Mouse (Mus musculus) heart, postnatal 0 days (tissue): ENCODE data around the gene Cmpk1. TPM values are rescaled to one million over a fixed set of nuclear protein-coding genes. Genes with fewer than 3 reads are reported as not detected.
A peak's percentile ranks its signal among the peaks of the same experiment; 100 is the strongest.

ENCODE experiments used
- ATAC-seq: fragments of 200-750 bp; cut with Nextera tagmentation; 2 replicates; pipeline ENCODE4 v1.8.0; 2017; ENCODE audit warnings: low read depth, moderate number of reproducible peaks, moderate library complexity; ENCODE audit not compliant: insufficient read depth
- DNase-seq: peaks from one replicate; pipeline ENCODE4 v3.0.0-alpha.2; 2016; ENCODE audit warnings: low spot score
- H3K27ac ChIP-seq: fragments of 300-500 bp; sonication (generic); 2 replicates; pipeline ENCODE4 v1.5.1; 2014; ENCODE audit warnings: low read depth, mild to moderate bottlenecking
- H3K27me3 ChIP-seq: fragments of 300-500 bp; sonication (generic); 2 replicates; pipeline ENCODE4 v1.6.1; 2014; ENCODE audit warnings: low read length, mixed read lengths; ENCODE audit not compliant: control insufficient read depth, insufficient read depth
- H3K36me3 ChIP-seq: fragments of 300-500 bp; sonication (generic); replicated peaks from 2 replicates; pipeline ENCODE4 v1.6.1; 2014; ENCODE audit warnings: low read length, mixed read lengths; ENCODE audit not compliant: control insufficient read depth, insufficient read depth
- H3K4me1 ChIP-seq: fragments of 300-500 bp; sonication (generic); 2 replicates; pipeline ENCODE4 v1.6.1; 2014; ENCODE audit warnings: antibody characterized with exemption; ENCODE audit not compliant: control insufficient read depth, insufficient read depth
- H3K4me2 ChIP-seq: fragments of 300-500 bp; sonication (generic); 2 replicates; pipeline ENCODE4 v1.6.1; 2014; ENCODE audit warnings: low read depth, mild to moderate bottlenecking, low read length, moderate library complexity
- H3K4me3 ChIP-seq: fragments of 300-500 bp; sonication (generic); 2 replicates; pipeline ENCODE4 v1.5.1; 2014; ENCODE audit warnings: low read depth, low read length
- H3K9ac ChIP-seq: fragments of 300-500 bp; sonication (generic); replicated peaks from 2 replicates; pipeline ENCODE4 v1.6.1; 2014; ENCODE audit warnings: low read depth, low read length, mixed read lengths
- H3K9me3 ChIP-seq: fragments of 300-500 bp; sonication (generic); replicated peaks from 2 replicates; pipeline ENCODE4 v1.6.1; 2016; ENCODE audit warnings: low read length; ENCODE audit not compliant: control insufficient read depth
- CTCF ChIP-seq: IDR thresholded peaks from 2 replicates; pipeline ENCODE4 v1.5.1; 2016; ENCODE audit warnings: antibody characterized with exemption, control low read depth, low read depth
- EP300 ChIP-seq: IDR thresholded peaks from 2 replicates; pipeline ENCODE4 v1.6.1; 2016; ENCODE audit warnings: antibody characterized with exemption, low read depth
- WGBS: fragments of 180-500 bp; shearing (Covaris S2); extraction: QIAGEN DNeasy Blood & Tissue Kit; methylation state at CpG from one replicate; pipeline ENCODE4 v1.1.7; 2014; 5-methylcytosine and 5-hydroxymethylcytosine counted together
- polyA plus RNA-seq: library from polyadenylated mRNA; unstranded; fragments of >200 nt; fragmentation: Nextera tagmentation; extraction: Ambion mirVana; gene quantifications from 2 replicates; pipeline ENCODE4 v1.2.1, GENCODE M21; 2015
- total RNA-seq: library from RNA; depleted of rRNA; stranded (reverse); fragments of >200 nt; gene quantifications from 2 replicates; pipeline ENCODE4 v1.2.3, GENCODE M21; 2014; ENCODE audit warnings: low replicate concordance; rRNA removed

The Cmpk1 gene
- total and polyA plus RNA-seq, 2 experiments from 2014 or later: 27.4 to 54.9 TPM

DNA sequence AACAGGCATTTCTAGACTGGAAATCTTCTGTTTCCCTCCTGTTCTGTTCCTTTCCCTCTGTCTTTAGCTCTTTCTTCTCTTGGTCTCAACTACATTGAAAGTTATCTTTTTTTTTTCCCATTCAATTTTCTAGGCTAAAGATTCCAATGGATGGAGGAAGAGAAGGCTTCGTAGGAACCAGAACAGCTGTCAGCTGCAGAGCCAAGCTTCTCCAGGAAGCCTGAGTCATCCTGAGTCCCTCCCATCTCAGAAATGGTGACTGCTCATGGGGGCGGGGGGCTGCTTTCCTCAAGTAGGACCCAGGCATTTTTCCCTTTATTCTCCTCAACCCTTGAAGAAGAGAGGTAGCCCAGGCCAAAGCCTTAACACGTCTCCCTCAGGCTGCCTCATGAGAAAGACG lies 71.0 kb downstream of the Cmpk1 start:
- Histone ChIP-seq H3K9ac (no peak overlapping the region), H3K36me3 (no peaks in the 10 kb centered on the region), H3K27me3 (peaks cover 70% of the 10 kb centered on the region), H3K4me1 (no peaks in the 10 kb centered on the region), H3K9me3 (no peaks in the 10 kb centered on the region), H3K4me2 (no peak overlapping the region), H3K27ac (no peak overlapping the region), H3K4me3 (no peak overlapping the region)
- no peak for DNase-seq
- TF ChIP-seq EP300 (no peak), CTCF (no peak)
- 36% methylated on average over 4 of the region's 4 CpGs for WGBS
- ATAC-seq: no peak

DNA sequence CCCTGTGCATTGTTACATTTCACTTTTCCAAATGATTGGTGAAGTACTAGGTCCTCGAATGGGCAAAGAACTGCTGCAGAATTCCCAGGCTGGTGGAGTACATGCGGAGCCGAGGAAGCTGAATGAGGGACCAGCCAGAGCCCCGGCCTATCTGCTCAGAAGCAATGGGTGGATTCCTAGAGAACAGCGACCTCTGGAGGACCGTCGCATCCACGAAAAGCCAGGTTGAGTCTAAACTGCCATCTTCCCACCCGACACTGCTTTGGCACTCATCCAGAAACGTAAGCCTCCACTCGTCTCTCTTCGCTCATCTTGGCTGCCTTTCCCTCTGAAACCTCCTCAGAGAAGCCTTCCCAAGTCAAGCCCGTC lies 73.5 kb downstream of the Cmpk1 start:
- Histone ChIP-seq H3K27ac (no peak overlapping the region), H3K4me2 (no peak overlapping the region), H3K36me3 (no peaks in the 10 kb centered on the region), H3K4me3 (no peak overlapping the region), H3K27me3 (peaks cover 82% of the 10 kb centered on the region), H3K9me3 (no peaks in the 10 kb centered on the region), H3K4me1 (no peaks in the 10 kb centered on the region), H3K9ac (no peak overlapping the region)
- 7% methylated on average over 13 of the region's 13 CpGs for WGBS
- DNase-seq (no peak), ATAC-seq (no peak)
- no peak for TF ChIP-seq EP300
- peak; percentile 40 for TF ChIP-seq CTCF

DNA sequence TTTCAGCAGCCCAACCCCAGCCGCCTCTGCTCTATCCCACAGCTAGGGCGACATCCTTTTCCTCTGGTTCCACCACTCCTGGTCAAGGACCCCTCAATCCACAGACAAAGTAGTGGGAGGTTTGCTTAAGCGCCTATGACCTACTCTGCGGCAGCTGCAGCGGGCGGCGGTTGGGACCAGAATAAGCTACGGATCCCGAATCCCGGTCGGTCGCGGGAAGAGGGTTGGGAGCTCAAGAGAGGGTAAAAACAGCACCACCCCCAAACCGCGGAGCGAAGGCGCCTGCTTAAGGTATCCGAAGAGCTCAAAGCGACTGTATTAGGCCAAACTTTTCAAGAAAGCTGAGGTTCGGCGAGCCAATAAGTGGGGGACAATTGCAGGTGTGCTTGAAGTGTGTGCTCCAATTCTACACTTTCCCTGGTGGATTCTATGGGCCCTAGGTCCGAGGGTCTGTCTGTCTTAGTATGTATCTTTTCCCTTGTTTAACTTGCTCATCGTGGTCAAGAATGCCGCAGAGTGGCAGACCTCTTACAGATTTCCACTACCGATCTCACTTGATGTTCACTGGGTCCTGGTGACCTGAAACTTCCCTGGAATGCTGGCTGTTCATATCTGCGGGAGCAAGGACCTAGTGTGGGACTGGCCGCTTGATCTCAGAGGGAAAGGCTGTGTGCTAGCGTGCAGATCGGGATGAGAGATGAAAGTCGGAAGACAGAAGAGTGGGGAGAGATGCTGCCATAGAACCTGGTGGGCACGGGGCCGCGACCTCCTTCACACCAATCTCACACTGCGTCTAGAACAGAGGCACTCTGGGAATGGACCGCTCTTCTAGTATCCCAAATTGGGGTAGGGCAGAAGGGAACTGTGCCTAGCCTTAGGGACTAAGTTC lies 74.1 kb downstream of the Cmpk1 start:
- Histone ChIP-seq H3K4me2 (no peak overlapping the region), H3K36me3 (no peaks in the 10 kb centered on the region)

DNA sequence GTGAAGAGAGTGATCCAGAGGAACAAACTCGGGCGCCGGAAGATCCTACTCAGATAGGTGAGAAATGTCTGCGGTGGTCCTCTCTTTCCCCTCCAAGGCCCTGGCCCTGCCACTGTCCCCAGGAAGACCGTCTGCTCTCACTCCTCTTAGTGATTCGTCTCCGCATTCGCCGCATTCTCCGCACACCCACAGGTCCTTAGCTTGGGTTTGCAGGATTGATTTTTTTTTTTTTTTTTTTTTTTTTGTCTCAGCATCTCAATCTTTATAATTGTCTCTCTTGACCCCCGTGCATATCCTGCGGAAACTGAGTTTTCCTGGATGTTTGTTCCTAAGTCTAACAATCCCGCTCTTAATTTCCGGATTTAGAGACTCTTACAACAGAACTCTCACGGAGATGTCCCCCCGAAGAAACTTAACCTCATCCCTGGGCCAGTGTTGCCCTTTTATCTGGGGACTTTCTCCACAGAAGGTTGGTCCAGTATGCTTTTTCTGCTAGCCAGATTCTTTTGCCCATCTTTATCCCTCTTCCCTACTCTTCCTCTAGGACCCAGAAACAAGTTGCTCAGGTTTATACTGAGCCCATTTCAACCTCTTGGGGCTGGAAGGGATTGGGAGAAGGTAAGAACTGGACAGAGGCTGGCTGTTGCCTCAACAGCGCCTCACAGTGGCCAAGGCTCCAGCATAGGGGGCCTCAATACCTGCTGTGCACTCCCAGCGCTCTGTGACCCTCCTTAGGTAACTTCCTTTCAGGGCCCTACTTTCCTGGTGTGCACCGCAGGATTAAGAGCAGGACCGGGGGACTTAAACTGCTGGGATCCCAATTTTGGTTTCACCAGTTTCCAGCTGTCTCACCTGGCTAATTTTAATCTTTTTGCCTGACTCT lies 77.2 kb downstream of the Cmpk1 start:
- Histone ChIP-seq H3K9me3 (peaks cover 4% of the 10 kb centered on the region; the same call in 1 of the 2 replicates), H3K4me2 (peak overlapping the region; percentile 89), H3K4me1 (no peaks in the 10 kb centered on the region), H3K9ac (0 out of 2 replicates have a peak overlapping the region, but pooled peaks have one; percentile 24), H3K4me3 (peak overlapping the region; percentile 65), H3K27me3 (peaks cover 97% of the 10 kb centered on the region), H3K27ac (no peak overlapping the region), H3K36me3 (no peaks in the 10 kb centered on the region)
- ATAC-seq (no peak), DNase-seq (no peak)
- TF ChIP-seq EP300: no peak
- TF ChIP-seq CTCF: peak; percentile 50
- WGBS: 4% methylated on average over 20 of the region's 20 CpGs

More for the DNA sequence above, 74.1 kb downstream of the Cmpk1 start:
- DNase-seq (no peak), ATAC-seq (no peak)
- H3K4me1 ChIP-seq: no peaks in the 10 kb centered on the region
- peaks cover 88% of the 10 kb centered on the region for H3K27me3 ChIP-seq
- H3K4me3 ChIP-seq: no peak overlapping the region
- no peaks in the 10 kb centered on the region for H3K9me3 ChIP-seq
- 11% methylated on average over 35 of the region's 35 CpGs for WGBS
- H3K9ac ChIP-seq: no peak overlapping the region
- H3K27ac ChIP-seq: no peak overlapping the region
- TF ChIP-seq CTCF (no peak), EP300 (no peak)

Other genes starting within 250 kb of the Cmpk1 start
- not detected in 2 replicates for gene Gm12830, start 165.5 kb downstream of the Cmpk1 start, total RNA-seq
- gene Gm12830, start 165.5 kb downstream of the Cmpk1 start, polyA plus RNA-seq: not detected in 2 replicates
- not detected in 2 replicates for gene Foxd2, start 78.4 kb downstream of the Cmpk1 start, total RNA-seq
- 0.04 and 0.08 TPM in 2 replicates for gene Foxd2, start 78.4 kb downstream of the Cmpk1 start, polyA plus RNA-seq
- gene Foxe3, start 61.2 kb downstream of the Cmpk1 start, total RNA-seq: not detected in 2 replicates
- gene Foxe3, start 61.2 kb downstream of the Cmpk1 start, polyA plus RNA-seq: not detected in 2 replicates
- gene Stil, start 12.9 kb upstream of the Cmpk1 start, total RNA-seq: 6.1 and 10.0 TPM in 2 replicates
- 1.7 and 2.0 TPM in 2 replicates for gene Stil, start 12.9 kb upstream of the Cmpk1 start, polyA plus RNA-seq
- 10.1 and 10.7 TPM in 2 replicates for gene Tal1, start 69.2 kb upstream of the Cmpk1 start, total RNA-seq
- gene Tal1, start 69.2 kb upstream of the Cmpk1 start, polyA plus RNA-seq: 0.78 and 0.80 TPM in 2 replicates
- gene Pdzk1ip1, start 101.5 kb upstream of the Cmpk1 start, total RNA-seq: 0.97 and 4.2 TPM in 2 replicates
- 0.90 and 1.0 TPM in 2 replicates for gene Pdzk1ip1, start 101.5 kb upstream of the Cmpk1 start, polyA plus RNA-seq
- gene Cyp4x1, start 147.0 kb upstream of the Cmpk1 start, total RNA-seq: not detected in 2 replicates
- gene Cyp4x1, start 147.0 kb upstream of the Cmpk1 start, polyA plus RNA-seq: not detected in 2 replicates